Mouse (Mus musculus) retina, adult 2 months (tissue): ENCODE measurements around the gene Rassf2.

ENCODE experiments used
- DNase-seq: peaks from one replicate; pipeline ENCODE4 v3.0.0-alpha.2; 2012; ENCODE audit warnings: low read depth, low spot score

Rassf2 gene

DNA sequence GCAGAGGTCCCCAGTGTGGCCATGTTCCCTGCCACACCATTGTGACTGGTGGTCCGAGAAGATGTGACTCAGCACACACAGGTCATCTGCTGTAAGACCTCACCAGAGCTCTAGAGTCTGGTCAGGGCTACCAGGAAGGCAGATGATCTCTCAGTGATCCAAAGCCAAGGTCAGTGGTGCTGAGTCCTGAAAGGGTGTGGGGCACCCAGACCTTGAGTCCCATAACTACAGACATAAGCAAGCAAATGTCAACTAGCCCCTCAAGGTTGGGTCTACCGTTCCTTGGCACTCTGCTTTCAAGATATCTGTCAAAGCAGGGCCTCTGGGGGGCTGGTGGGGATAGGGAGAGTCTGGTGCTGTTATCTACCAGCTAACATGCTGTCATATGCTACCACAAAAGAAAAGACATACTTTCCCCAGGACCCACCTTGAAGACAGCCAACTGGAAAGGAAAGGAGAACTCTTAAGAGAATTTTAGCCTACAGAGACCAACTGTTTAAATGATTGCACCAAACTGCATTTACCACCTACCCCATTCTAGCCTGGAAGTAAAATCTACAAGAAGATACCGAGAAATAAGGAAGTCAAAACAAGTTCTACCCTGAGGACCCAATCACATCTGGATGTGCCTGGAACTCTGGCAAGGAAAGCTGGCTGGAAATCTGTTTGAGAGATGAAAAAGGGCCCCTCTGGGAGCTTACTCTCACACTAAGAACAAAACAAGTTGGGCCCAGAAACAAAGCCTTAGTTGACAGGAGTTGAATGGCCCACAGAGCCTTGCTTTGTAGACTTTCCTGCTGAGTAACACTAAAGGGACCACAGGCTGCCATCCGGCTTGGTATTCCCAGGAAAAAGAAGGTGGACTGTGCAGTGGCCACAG lies 4.8 kb upstream of the Rassf2 start:
- DNase-seq, result no peak

DNA sequence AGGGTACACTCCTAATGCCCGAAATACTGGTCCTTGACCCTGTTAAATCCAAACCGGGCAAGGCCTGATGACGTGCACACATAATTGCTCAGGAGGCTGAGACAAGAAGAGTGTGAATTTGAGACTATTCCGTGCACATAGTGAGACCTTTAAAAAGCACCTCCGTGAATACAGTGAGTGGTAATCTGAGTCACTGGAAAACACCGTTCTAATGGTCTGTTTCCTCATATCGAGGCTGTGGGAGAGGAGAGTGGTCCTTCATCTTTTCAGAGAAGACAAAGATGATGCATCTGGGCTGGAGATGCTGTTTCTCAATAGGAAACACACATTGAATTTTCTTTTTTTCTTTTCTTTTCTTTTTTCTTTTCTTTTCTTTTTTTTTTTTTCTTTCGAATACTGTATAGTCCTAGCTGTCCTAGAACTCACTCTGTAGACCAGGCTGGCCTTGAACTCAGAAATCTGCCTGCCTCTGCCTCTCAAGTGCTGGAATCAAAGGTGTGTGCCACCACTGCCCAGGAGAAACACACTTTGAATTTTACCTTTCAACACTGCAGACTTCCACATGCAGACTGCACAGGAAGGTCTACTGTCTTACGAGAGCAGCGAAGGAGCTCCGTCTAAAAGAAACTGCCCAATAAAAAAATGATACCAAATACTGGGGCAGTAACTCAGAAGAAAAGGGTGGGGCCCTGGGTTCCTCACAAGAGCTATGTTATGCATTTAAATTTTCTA lies 1.5 kb upstream of the Rassf2 start:
- DNase-seq, result no peak

DNA sequence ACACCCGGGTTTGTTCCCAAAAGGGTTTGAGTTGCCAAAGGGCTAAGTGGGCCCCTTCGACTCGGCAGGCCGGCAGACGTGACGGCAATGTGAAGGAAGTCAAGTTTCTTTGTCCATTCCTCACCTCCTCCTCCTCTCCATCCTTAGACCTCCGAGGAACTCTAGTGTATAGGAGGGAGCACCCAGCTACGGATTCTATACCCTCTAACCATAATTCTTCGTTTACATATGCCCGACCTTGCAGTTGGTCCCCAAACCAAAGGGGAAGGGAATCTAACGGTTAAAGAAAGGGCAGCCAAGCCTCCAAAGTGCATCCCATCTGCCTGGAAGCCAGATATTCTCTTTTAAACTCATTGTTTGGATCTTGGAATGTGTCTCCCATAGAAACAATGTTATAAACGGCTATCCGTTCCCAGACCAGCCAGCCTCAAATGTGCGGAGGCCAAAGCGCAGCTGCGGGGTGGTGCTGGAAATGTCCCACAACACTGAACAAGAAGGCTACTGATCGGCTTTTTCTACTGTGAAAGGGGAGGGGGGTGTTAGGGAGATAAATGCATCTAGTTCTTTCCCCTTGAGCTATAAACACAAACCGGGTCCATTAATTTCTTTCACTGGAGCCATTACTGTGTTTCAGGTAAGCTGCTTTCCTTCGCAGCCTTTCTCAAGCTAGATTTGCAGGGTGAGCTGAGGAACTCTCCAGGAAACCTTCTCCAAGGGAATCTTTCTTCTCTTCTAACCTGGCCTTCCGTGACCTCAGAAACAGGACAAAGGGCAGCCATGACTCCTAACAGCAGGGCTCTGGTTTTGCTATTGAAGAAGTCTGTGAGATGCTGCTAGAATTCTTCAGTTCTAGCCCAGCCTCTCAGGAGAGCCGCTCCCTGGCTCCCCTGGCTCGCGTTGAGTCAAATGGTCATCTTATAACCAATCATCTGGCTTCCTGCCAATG lies 633 bp upstream of the Rassf2 start:
- DNase-seq, result no peak

DNA sequence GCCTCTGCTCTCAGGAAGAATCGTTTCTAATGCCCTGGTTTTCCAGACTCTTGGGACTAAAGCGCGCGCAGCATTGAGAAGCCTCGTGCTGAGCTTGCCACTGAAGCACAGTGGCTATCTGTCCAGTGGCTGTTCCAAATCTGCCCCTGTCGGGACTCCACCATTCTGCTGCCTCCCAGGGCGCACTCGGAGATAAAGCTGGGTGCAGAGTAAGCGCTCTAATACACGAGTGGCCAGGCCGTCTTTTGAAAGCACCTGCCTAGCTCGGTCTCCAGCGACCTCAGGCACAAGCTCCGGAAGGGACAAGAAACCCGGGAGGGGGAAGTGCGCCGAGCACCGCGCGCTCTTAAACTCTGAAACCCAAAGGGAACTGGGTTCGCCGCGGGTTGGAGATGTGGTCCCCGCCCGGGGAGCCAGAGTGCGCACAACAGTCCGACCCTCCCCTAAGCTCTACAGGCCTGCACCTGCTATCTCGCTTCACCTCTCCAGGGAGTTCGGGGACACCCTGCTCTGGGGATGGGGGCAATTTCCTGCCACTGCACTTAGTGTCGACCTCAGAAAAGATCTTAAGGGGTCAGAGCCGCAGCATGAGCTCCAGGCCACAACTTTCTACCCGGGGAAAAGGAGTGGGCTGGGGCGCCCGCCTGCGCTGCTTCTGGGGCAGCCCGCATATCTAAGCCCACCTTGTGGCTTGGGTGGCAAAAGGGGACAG lies 1.0 kb downstream of the Rassf2 start:
- DNase-seq, result no peak

DNA sequence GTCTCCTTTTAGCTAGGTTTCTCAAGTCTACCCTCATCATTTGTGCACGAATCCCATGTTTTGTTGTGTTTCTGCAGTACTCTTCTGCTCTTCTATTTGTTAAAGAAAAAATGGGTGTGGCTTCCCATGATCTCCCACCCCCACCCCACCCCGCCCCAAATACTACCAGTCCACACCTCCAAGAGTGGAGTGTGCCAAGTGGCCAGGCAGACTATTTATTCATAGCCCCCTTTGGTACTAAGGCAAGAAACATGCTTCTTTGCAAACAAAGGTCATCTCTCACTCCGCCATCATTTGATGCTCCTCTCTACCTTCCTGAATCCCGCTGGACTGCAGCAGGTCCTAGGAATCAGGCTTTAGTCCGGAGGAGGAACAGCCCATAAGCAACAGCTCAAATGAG lies 2.0 kb downstream of the Rassf2 start:
- DNase-seq, result no peak

DNA sequence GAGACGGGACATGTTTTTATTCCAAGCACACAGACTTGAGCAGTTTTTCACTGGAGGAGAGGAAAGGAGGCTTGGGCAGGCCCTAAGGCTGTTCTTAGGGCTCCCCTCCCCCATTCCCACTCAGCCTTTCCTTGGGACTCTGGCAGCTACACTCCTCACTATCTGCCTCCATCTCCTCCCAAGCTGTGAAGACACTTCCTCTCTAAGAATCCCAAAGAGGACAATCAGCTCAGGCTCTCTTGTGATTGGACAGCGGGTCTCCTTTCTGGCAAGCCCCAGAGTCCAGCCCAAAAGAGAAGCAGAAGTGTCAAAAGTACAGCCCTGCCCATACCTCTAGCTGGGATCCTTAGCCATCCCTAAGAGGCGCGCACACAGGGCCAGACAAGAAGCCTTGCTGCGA lies 2.7 kb downstream of the Rassf2 start:
- no peak for DNase-seq

DNA sequence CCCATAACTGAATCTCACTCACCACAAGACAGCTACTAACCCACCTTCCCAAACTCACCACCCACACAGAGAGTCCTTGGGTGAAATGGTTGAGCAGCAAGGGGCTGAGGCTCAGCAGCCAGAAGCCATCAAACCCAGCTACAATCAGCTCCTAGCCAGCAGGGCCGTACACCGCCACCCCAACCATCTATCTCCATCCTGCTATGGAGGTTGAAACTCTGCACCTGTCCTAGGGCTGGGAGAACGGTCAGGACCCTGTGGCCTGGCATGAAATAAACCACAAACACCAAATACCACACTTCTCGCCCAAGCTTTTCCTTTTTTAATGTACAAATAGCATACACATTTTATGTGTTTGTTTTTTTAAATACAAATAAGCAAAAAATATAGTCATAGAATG lies 6.0 kb downstream of the Rassf2 start:
- DNase-seq, result no peak

DNA sequence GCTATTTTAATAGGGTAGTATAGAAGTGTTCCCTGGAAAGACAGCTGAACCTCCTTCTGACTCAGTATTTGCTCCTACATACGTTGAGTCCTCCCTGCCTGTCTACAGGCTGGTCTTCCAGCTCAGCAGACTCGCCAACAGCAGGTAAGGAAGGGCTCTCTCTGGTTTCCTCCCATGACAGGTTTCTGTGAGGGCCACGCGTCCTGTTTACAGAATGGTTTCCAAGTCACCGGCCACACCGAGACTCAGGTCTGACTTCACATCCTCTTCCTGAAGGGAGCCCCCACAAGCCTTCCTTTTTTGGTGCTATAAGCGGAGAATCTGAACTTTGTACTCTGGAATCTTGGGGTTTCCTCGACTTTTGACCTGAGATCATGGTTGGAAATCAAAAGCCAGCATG lies 7.4 kb downstream of the Rassf2 start:
- DNase-seq, result no peak

DNA sequence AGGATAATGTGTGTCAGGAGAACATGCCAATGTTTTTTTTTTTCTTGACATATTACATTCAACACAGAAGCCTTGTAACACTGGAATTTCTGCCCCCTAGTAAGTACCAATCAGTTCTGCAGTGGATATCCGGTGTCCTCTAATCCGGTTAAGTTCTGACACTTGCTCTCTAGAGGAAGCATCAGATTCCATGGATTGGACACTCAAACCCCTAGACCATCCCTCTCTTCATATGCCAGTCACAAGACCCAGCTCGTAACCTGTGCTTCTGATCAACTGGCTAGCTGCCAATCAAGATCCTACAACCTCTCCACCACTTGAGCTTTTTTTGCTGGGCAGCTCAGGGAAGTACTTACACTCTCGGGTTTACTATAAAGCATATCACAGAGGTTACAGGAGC lies 8.4 kb downstream of the Rassf2 start:
- no peak for DNase-seq

DNA sequence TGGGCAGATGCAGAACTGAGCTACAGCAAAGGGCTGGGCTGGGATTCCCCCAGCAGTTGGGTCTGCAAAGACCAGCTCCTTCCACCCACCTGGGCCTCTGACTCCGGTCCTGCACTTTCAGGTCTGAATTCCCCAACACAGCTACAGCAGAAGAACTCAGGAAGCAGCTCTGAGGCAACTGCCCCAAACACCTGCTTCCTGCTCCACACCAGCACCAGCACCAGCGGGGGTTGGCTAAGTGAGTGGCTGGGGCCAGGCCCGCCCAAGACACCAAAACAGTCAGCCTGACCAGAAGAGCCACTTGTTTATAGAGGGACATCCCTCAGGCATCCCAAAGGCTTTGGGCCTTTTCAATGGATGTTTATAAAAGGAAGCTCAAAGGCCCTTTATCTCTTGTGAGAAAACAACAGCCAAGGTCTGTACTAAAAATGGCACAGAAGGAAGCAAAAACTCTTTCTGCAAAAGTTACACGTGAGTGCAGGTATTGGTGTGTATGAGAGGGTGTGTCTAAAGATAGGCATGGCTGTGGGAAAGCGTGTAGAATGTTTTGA lies 9.0 kb downstream of the Rassf2 start:
- no peak for DNase-seq

DNA sequence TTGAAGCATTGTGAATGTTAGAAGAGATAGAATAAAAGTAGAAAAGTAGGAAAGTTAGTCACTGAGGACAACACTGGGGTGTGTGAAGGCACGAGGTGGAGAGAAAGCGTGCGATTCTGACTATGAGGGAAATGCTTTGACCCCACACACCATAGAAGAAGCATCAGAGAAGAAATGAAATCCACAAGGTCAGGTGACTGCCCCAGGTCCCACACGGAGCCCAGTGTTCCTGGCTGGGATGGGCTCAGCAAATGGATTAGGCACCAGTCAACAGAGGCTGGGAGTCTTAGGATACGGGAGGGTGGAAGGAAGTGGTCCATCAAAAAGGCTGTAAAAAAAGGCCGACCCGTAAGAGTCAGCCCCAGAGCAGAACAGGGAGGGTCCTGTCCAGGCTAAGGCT lies 9.6 kb downstream of the Rassf2 start:
- no peak for DNase-seq

DNA sequence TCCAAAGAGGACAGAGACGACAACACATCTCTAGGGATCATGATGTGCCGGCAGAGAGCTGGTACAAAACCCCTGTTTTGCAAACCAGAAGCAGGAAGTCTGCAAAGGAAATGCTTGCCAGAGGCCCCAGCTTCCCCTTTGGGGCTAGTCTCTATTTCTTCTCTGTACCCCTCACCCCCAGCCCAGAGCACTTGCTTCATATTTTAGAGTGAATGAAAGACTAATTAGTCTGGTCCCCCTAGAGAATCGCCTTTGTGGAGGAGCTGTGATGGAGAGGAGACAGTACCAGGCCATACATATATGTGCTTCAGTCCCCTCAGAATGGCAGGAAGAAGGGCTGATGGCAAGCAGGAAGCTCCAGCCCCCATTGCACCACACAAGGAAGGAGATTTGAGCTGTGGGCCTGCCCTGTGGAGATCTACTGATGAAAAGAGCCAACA lies 10.7 kb downstream of the Rassf2 start:
- no peak for DNase-seq

DNA sequence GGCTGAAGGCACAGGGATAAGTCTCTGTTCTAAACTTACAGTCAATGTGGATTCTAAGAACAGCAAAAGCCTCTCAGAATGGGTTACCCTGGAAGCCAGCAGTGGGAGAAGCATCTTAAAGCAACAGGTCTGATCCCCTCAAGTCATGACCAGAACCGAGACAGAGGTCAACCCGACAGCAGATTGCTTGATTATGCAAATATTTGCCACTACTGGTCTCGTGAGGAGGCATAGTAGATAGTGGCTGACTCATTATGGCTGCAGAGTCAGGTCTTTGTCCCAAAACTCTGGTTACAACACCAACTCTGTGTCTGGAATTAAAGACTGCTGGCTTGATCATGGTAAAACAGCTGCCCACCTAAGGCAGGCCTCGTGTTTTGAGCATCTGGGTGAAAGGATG lies 11.9 kb downstream of the Rassf2 start:
- DNase-seq, result no peak

DNA sequence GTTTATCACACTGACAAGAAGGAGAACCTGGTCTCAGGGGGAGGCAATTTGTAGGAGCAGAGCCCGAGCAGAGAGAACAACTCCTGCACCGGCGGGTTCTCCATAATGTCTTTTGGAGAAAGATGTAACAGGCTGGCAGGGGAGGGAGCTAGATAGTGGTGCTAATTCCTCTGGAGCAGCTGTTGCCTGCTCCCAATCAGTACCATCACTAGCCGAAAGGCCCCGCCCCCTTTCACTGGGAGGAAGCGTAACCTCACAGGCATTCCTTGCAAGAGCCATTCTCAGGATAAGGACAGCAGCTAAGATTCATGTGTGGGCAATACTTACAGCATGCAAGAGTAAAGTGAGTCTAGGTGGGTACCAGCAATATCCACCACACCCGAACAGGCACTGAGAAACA lies 12.4 kb downstream of the Rassf2 start:
- DNase-seq, result no peak

DNA sequence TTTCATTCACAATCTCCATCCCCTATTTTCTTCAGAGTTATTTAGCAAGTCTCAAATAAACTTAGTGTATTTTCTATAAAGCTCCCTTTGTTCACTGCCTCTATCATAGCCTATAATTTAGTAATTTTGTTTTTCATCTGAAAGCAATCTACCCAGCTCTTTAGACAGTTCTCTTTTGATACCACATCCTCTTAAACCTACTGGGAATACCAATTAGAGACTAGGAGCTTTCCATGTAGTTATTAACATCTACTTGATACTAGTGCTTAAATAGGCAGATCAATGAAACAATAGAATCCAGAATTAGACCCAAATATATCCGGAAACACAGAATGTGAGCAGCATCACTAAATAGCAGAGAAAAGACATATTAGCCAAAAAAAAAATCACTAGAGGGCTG lies 14.0 kb downstream of the Rassf2 start:
- no peak for DNase-seq

DNA sequence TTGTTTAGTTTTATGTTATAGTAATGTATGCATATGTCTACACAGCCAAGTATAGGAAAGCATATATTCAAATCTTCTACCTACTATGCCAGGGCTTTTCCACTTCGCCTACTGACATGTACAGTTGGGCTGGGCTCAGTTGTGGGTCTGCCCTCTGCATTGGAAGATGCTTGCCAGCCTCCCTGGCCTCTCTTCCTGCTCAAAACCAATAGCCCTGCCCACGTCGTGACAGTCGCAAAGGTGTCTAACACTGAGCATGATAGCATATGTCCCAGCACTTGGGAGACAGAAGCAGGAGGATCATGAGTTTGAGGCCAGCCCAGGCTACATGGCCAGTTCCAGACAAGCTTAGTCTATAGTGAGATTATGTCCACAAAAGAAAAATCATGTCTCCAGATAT lies 16.9 kb downstream of the Rassf2 start:
- no peak for DNase-seq

DNA sequence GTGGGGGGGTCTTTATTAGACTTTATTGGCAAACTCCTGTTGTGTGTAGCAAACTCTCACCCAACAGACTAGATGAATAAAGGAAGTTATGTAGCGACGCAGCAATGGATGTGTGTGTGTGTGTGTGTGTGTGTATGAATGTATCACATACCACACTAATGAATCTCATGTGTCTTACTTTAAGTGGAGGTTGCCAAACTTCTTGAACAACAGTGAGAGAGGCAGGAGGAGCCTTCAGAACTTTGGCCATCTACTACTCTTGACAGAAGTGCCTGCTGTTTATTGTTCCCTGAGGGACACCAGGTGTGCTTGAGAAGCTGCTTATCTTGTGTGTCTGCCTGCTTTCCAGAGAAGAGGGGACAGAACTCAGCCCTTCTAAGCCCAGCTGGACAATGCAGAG lies 19.3 kb downstream of the Rassf2 start:
- no peak for DNase-seq

DNA sequence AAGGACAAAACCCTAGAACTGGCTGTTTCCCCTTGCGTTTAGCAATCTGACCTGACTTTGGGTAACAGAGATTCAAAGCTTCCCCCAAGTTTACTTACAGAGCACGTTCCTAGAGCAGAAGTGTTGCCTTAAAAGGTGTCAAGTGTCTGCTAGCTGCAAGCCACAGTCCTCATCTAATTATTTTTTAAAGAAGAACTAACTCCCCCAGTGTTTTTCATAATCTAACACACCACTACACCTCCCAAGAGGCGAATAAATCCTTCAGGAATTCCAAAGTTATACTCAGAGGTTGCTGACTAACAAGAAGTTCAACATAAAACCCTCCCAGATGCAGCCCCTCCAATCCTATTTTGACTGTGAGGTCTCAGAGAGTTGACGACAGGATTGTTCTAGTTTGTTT lies 21.9 kb downstream of the Rassf2 start:
- DNase-seq, result no peak

DNA sequence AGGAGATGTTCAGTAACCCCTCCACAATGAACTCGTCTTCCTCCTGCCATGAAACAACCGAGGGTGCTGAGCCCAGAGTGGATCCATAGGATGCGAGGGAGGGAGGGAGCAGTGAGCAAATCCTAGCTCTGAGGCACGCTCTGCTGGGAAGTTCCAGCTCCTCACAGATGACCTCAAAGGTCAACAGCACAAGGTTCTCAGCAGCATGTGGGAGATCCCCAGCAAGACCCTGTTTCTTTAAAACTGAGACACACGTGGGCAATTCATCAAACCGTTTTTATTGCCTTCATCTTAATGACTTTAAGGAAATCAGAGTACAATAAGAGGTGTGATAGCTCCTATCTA lies 22.6 kb downstream of the Rassf2 start:
- DNase-seq, result no peak

DNA sequence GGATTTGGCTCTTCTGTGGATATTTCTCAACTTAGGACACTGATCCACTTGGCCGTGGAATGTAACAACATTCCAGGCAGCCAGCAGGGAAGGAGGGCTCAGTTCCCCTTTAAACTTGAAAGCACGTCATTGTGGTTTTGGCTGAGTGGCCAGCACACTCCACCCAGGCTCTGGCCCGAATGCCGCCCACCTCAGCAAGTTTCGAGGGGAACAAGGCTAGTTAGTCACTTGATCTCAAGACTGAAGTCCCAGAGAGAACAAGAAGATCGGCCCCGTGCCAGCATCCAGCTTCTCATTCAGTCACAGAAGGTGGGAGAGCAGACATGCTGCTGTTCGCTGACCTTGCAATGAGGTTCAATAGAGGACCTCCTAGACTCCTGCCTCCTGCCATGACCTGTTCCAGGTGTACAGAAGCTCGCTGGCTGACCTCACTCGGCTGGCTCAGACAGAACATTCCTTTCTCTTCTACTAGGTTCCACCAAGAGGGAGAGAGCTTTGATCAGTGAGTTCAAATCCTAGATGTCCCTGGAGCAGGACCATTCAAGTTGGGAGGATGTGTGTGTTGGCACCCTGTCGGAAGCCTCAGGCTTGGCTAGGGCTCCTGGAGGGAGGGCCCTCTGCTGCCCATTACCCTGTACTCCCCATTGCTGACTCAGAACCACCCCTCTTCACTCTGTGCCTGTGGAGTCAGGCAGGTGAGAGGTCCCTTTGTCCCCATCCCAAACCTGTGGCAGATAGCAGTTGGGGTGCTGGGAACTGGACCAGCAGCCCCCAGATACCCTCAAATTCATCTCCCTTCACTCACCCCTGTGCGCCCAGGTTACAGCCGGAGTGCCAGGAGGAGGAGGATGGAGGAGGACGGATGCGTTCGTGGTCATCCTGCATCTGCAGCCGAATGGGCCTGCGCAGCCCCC lies 23.2 kb downstream of the Rassf2 start:
- no peak for DNase-seq
